Comparison of ENCODE assay signal across 9 mouse cellular contexts in the genomic region with DNA sequence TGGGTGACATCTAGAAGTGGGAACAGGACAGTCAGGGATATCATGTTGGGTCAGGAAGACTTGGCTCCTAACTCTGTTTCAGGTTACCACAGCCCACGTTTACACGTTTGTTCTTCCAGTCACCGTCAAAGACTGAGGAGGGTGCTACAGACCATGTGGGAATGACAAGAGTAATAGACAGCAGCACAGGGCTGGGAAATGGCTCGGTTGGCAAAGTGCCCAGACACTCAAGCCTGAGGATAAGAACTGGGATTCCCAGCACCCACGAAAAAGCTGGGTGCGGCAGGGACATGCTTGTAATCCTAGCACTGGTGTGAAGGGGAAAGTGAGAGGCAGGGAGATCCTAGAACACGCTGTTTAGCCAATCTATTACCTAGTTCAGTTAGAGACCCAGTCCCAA.
DNase-seq lines count a peak whose midpoint lies in the region; ATAC-seq and TF ChIP-seq lines count a peak whose summit lies in the region.
"Had no signal": no experiment of that assay in that cellular context is flagged by ENCODE, and none has a peak within 500 bp of the region (broad histone marks: within the 10 kb centered on the region; RNA-seq: fewer than 3 reads in every experiment).

No protein-coding gene starts in this region.

- no peak for ATAC-seq in midbrain, embryonic 16.5 days

- no peaks in the 10 kb centered on the region for H3K27me3 ChIP-seq in heart, adult 2 months (ENCODE audit: control insufficient read depth, insufficient read depth, low read length)
- H3K27me3 ChIP-seq in heart, embryonic 10.5 days (ENCODE audit: insufficient read depth, poor library complexity, severe bottlenecking), result peaks cover 7% of the 10 kb centered on the region; the same call in 1 of the 2 replicates
- H3K27me3 ChIP-seq in midbrain, embryonic 16.5 days (ENCODE audit: control insufficient read depth, insufficient read depth, low read depth, low read length), result no peaks in the 10 kb centered on the region
- H3K27me3 ChIP-seq: limb, embryonic 12.5 days had no signal

- no peak overlapping the region for H3K4me3 ChIP-seq in heart, adult 2 months
- no peak overlapping the region for H3K4me3 ChIP-seq in heart, embryonic 10.5 days
- no peak overlapping the region for H3K4me3 ChIP-seq in left cerebral cortex, adult 2 months
- no peak overlapping the region for H3K4me3 ChIP-seq in midbrain, embryonic 16.5 days (ENCODE audit: low read depth, low read length)
- H3K4me3 ChIP-seq: limb, embryonic 12.5 days had no signal

- no peaks in the 10 kb centered on the region for H3K79me2 ChIP-seq in heart, adult 2 months (replicated peaks; ENCODE audit: control insufficient read depth, insufficient read depth, low read length)

- peaks cover 4% of the 10 kb centered on the region for H3K4me1 ChIP-seq in heart, adult 2 months (ENCODE audit: control insufficient read depth, insufficient read depth, low read length)
- H3K4me1 ChIP-seq in heart, embryonic 10.5 days, result no peaks in the 10 kb centered on the region
- H3K4me1 ChIP-seq in midbrain, embryonic 16.5 days (ENCODE audit: control insufficient read depth, insufficient read depth, low read length), result peaks cover 5% of the 10 kb centered on the region

- H3K4me2 ChIP-seq in midbrain, embryonic 16.5 days (ENCODE audit: low read length), result no peak overlapping the region
- H3K4me2 ChIP-seq: limb, embryonic 12.5 days had no signal

- DNase-seq in heart, adult 2 months, result no peak
- DNase-seq in heart, embryonic 10.5 days (ENCODE audit: low spot score), result no peak
- peak; percentile 33 for DNase-seq in adipocyte (ENCODE audit: low spot score)
- DNase-seq in cerebellum, postnatal 36 days, result peak; percentile 45 to 47
- peak; percentile 45 to 50 for DNase-seq in left cerebral cortex, adult 2 months (ENCODE audit: extremely low spot score in 1 of 2, low spot score in 2 of 2)
- no peak for DNase-seq in urinary bladder, postnatal 14 days (ENCODE audit: low spot score)
- DNase-seq: embryo, embryonic 11 days had no signal

- 31% methylated on average over 7 of the region's 7 CpGs for WGBS in heart, adult 2 months
- 69% methylated on average over 7 of the region's 7 CpGs for WGBS in heart, embryonic 10.5 days
- 69% methylated on average over 7 of the region's 7 CpGs for WGBS in midbrain, embryonic 16.5 days

- intact Hi-C loops in heart, adult 2 months (cut with DNase I), result no loop called here
- intact Hi-C loops in left cerebral cortex, adult 2 months (cut with DNase I), result no loop called here

- H3K9me3 ChIP-seq in heart, embryonic 10.5 days, result no peaks in the 10 kb centered on the region
- no peaks in the 10 kb centered on the region for H3K9me3 ChIP-seq in midbrain, embryonic 16.5 days (replicated peaks; ENCODE audit: control insufficient read depth, low read length, poor library complexity, severe bottlenecking)
- H3K9me3 ChIP-seq: limb, embryonic 12.5 days had no signal

- no peaks in the 10 kb centered on the region for H3K36me3 ChIP-seq in heart, adult 2 months (ENCODE audit: control insufficient read depth, insufficient read depth, low read length)
- no peaks in the 10 kb centered on the region for H3K36me3 ChIP-seq in heart, embryonic 10.5 days
- H3K36me3 ChIP-seq in midbrain, embryonic 16.5 days (ENCODE audit: control insufficient read depth, insufficient read depth, low read length), result no peaks in the 10 kb centered on the region
- H3K36me3 ChIP-seq: limb, embryonic 12.5 days had no signal

- TF ChIP-seq CTCF in heart, adult 2 months (IDR thresholded peaks at IDR 0.05), result peak; percentile 21; the same call in 1 of the 2 replicates
- TF ChIP-seq CTCF in left cerebral cortex, adult 2 months (IDR thresholded peaks at IDR 0.05), result no peak

- TF ChIP-seq POLR2A in heart, adult 2 months (IDR thresholded peaks at IDR 0.05; ENCODE audit: insufficient read depth, low read depth, low read length), result no peak

- H3K9ac ChIP-seq in heart, adult 2 months (ENCODE audit: low read depth, low read length), result no peak overlapping the region
- no peak overlapping the region for H3K9ac ChIP-seq in midbrain, embryonic 16.5 days (ENCODE audit: low read depth, low read length)
- H3K9ac ChIP-seq: limb, embryonic 12.5 days had no signal

- H3K27ac ChIP-seq in heart, adult 2 months, result no peak overlapping the region
- H3K27ac ChIP-seq in heart, embryonic 10.5 days, result no peak overlapping the region
- H3K27ac ChIP-seq in left cerebral cortex, adult 2 months, result no peak overlapping the region
- H3K27ac ChIP-seq in midbrain, embryonic 16.5 days (ENCODE audit: low read length), result no peak overlapping the region
- H3K27ac ChIP-seq: limb, embryonic 12.5 days had no signal

- no peak for TF ChIP-seq EP300 in heart, adult 2 months (IDR thresholded peaks at IDR 0.05; ENCODE audit: insufficient read depth, low read depth, low read length)

Comparison
In these comparisons a context has a peak if more than half of its experiments do, and no peak if none do; other contexts are left out.
1. DNase-seq: peak in adipocyte (single experiment), cerebellum, postnatal 36 days (2 of 2) and left cerebral cortex, adult 2 months (2 of 2); none in heart, adult 2 months (0 of 2), heart, embryonic 10.5 days (single experiment) and urinary bladder, postnatal 14 days (single experiment).